Mouse (Mus musculus) midbrain, embryonic 14.5 days (tissue): ENCODE data around the gene P2rx4. TPM values are rescaled to one million over a fixed set of nuclear protein-coding genes. Genes with fewer than 3 reads are reported as not detected.

Source experiments
- ATAC-seq: fragments of 200-750 bp; cut with Nextera tagmentation; 2 replicates; pipeline ENCODE4 v1.8.0; 2017; ENCODE audit warnings: moderate number of reproducible peaks, moderate library complexity; ENCODE audit not compliant: low FRiP score, low TSS enrichment
- DNase-seq: peaks from one replicate; pipeline ENCODE4 v3.0.0-alpha.2; 2015
- H3K27ac ChIP-seq: fragments of 300-500 bp; sonication (generic); replicated peaks from 2 replicates; pipeline ENCODE4 v1.5.1; 2014; ENCODE audit warnings: mild to moderate bottlenecking, low read depth, low read length, moderate library complexity
- H3K27me3 ChIP-seq: fragments of 300-500 bp; sonication (generic); 2 replicates; pipeline ENCODE4 v1.6.1; 2014; ENCODE audit warnings: low read length, control low read depth, mixed read lengths; ENCODE audit not compliant: control insufficient read depth, insufficient read depth
- H3K36me3 ChIP-seq: fragments of 300-500 bp; sonication (generic); 2 replicates; pipeline ENCODE4 v1.6.1; 2014; ENCODE audit warnings: low read length, control low read depth; ENCODE audit not compliant: control insufficient read depth, insufficient read depth
- H3K4me1 ChIP-seq: fragments of 300-500 bp; sonication (generic); 2 replicates; pipeline ENCODE4 v1.6.1; 2014; ENCODE audit warnings: mild to moderate bottlenecking, antibody characterized with exemption, low read length, control low read depth; ENCODE audit not compliant: control insufficient read depth, insufficient read depth
- H3K4me2 ChIP-seq: fragments of 300-500 bp; sonication (generic); 2 replicates; pipeline ENCODE4 v1.6.1; 2014; ENCODE audit warnings: mild to moderate bottlenecking, low read length, moderate library complexity
- H3K4me3 ChIP-seq: fragments of 300-500 bp; sonication (generic); replicated peaks from 2 replicates; pipeline ENCODE4 v1.5.1; 2014; ENCODE audit warnings: low read depth, low read length
- H3K9ac ChIP-seq: fragments of 300-500 bp; sonication (generic); replicated peaks from 2 replicates; pipeline ENCODE4 v1.6.1; 2014; ENCODE audit warnings: mild to moderate bottlenecking, low read length, moderate library complexity
- H3K9me3 ChIP-seq: fragments of 300-500 bp; sonication (generic); 2 replicates; pipeline ENCODE4 v1.6.1; 2016; ENCODE audit warnings: low read length, control low read depth, mixed read lengths; ENCODE audit not compliant: control insufficient read depth
- WGBS: fragments of 180-500 bp; shearing (Covaris S2); extraction: QIAGEN DNeasy Blood & Tissue Kit; methylation state at CpG from one replicate; pipeline ENCODE4 v1.1.7; 2014; 5-methylcytosine and 5-hydroxymethylcytosine counted together
- polyA plus RNA-seq: library from polyadenylated mRNA; unstranded; fragments of >200 nt; fragmentation: Nextera tagmentation; extraction: Ambion mirVana; gene quantifications from 2 replicates; pipeline ENCODE4 v1.2.1, GENCODE M21; 2014

Gene P2rx4
- polyA plus RNA-seq, 1 experiment from 2014 or later: 13.6 TPM

- no peak for ATAC-seq
- WGBS: 83% methylated on average over 8 of the region's 8 CpGs
- no peak overlapping the region for H3K27ac ChIP-seq
- H3K36me3 ChIP-seq: no peaks in the 10 kb centered on the region
- no peaks in the 10 kb centered on the region for H3K27me3 ChIP-seq
- H3K4me3 ChIP-seq: no peak overlapping the region
- no peak overlapping the region for H3K4me2 ChIP-seq
- H3K9ac ChIP-seq: no peak overlapping the region
- H3K9me3 ChIP-seq: no peaks in the 10 kb centered on the region
- H3K4me1 ChIP-seq: no peaks in the 10 kb centered on the region
- DNase-seq: no peak
Observed at GRCm38 (mm10) chr5:122679881-122680280, 27.5 kb upstream of the P2rx4 start.

GRCm38 (mm10) chr5:122681276-122681675, 26.1 kb upstream of the P2rx4 start:
- WGBS: 82% methylated on average over 12 of the region's 12 CpGs

DNA sequence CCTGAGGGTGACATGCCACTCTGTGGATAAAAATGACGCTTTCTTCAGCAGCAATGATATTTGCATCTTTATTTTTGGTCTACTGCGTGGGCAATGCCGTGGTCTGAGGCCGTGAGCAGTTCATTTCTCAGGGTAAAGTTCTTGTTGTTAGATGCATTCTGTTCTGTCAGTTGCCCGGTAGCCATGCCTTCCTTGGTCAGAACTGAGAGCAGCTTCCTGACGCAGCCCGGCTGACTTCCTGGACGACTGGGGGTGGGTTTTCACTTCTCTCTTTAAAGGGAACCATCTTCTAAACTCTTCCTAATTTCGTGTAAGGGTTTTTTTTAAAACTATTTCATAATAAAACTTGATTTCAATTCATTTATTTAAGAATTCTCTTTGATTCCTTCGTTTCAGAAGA, 23.4 kb upstream of the P2rx4 start:
- H3K36me3 ChIP-seq: no peaks in the 10 kb centered on the region
- ATAC-seq (no peak), DNase-seq (no peak)
- H3K9me3 ChIP-seq: no peaks in the 10 kb centered on the region
- no peak overlapping the region for H3K27ac ChIP-seq
- no peak overlapping the region for H3K4me2 ChIP-seq
- H3K9ac ChIP-seq: no peak overlapping the region
- 85% methylated on average over 10 of the region's 10 CpGs for WGBS
- H3K4me3 ChIP-seq: no peak overlapping the region
- H3K27me3 ChIP-seq: no peaks in the 10 kb centered on the region
- no peaks in the 10 kb centered on the region for H3K4me1 ChIP-seq

More at GRCm38 (mm10) chr5:122681276-122681675, 26.1 kb upstream of the P2rx4 start:
- Histone ChIP-seq H3K4me1 (no peaks in the 10 kb centered on the region), H3K27ac (no peak overlapping the region), H3K27me3 (no peaks in the 10 kb centered on the region), H3K9me3 (no peaks in the 10 kb centered on the region), H3K9ac (no peak overlapping the region), H3K36me3 (no peaks in the 10 kb centered on the region), H3K4me3 (no peak overlapping the region), H3K4me2 (no peak overlapping the region)
- ATAC-seq (no peak), DNase-seq (no peak)

DNA sequence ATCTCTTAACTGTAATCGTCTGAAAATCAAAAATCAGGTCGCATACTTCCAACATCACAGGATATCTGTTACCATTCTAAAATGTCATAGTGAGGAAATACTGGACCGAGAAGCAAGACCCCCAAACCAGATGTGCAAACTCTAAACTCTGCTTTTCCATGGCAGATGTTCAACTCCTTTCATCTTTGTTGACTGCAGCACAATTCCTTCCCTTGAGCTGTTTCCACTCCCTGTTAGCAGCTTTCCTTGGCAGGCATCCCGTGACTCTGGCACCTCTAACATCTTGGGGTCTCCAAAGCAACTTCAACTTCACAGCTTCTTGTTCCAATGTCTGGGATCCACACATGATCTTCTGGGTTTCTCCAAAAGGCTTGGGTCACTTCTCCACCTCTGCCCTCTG, 20.0 kb upstream of the P2rx4 start:
- no peak overlapping the region for H3K9ac ChIP-seq
- H3K4me2 ChIP-seq: no peak overlapping the region
- 94% methylated on average over 4 of the region's 4 CpGs for WGBS
- no peak for ATAC-seq
- no peak overlapping the region for H3K4me3 ChIP-seq
- no peak overlapping the region for H3K27ac ChIP-seq
- no peaks in the 10 kb centered on the region for H3K9me3 ChIP-seq
- no peaks in the 10 kb centered on the region for H3K4me1 ChIP-seq
- no peaks in the 10 kb centered on the region for H3K27me3 ChIP-seq
- DNase-seq: no peak
- no peaks in the 10 kb centered on the region for H3K36me3 ChIP-seq

- H3K4me2 ChIP-seq: no peak overlapping the region
- no peak overlapping the region for H3K27ac ChIP-seq
- H3K4me3 ChIP-seq: no peak overlapping the region
- H3K4me1 ChIP-seq: peaks cover 3% of the 10 kb centered on the region; the same call in 1 of the 2 replicates
- ATAC-seq (no peak), DNase-seq (no peak)
- no peaks in the 10 kb centered on the region for H3K27me3 ChIP-seq
- H3K9ac ChIP-seq: no peak overlapping the region
- H3K9me3 ChIP-seq: no peaks in the 10 kb centered on the region
- WGBS: 93% methylated on average over 7 of the region's 7 CpGs
- no peaks in the 10 kb centered on the region for H3K36me3 ChIP-seq
Observed at GRCm38 (mm10) chr5:122689153-122689552, 18.2 kb upstream of the P2rx4 start.

DNA sequence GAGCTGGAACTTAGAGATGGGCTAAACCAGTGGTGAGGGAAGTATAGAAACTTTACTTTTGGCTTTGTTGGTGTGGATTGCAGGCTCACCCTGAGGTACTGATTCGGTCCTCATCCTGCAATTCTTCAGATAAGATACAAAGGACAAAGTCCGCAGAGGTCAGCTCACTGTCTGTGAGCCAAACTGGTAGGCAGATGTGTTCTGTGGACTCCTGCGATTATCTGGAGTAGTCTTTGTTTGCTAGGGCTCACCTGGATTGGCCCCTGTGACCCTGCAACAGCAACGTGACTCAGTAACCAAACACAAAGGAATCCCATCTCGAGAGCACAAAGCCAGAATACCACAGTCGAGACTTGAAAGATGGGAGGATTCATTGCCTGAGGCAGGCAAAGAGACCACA, 16.9 kb upstream of the P2rx4 start:
- WGBS: 51% methylated on average over 6 of the region's 6 CpGs
- H3K9ac ChIP-seq: no peak overlapping the region

DNA sequence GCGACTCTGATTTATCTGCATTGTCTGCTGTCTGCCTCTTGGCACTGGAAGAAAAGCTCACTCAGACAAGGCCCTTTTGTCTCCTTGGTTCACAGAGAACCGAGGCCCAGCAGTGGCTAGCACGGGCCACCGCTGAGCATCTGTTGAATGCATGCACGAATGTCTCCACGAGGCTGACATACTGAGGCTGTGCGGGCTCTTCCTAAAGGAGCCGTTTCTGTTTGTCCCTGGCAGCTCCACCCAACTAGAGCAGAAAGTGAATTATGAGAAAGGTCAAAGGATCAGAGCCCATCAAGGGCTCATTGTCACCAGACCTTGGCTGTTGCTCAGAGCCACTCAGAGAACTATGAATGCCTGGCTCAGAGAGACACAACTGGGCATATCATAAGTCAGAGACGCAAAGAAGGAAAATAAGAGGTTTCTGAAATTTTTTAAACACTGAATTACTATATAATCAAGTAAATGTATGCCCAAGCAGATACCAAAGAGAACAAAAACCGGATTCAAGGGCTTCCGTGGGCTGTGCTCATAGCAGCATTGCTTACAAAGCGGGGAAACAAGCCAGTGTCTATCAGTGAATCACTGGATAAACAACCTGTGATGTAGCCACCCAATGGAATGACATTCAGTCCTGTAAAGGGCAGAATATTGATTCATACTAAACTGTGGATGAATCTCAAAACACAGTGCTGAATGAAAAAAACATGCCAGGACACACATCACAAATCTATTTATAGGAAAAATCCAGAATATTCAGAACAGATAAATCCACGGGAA, 13.7 kb upstream of the P2rx4 start:
- Histone ChIP-seq H3K27me3 (no peaks in the 10 kb centered on the region), H3K4me2 (no peak overlapping the region), H3K4me1 (peaks cover 3% of the 10 kb centered on the region; the same call in 1 of the 2 replicates), H3K27ac (peak overlapping the region; percentile 65), H3K4me3 (no peak overlapping the region), H3K36me3 (no peaks in the 10 kb centered on the region), H3K9me3 (no peaks in the 10 kb centered on the region), H3K9ac (no peak overlapping the region)
- 21% methylated on average over 13 of the region's 13 CpGs for WGBS
- ATAC-seq (peak; percentile 6; the same call in 1 of the 2 replicates), DNase-seq (peak; percentile 67)

More for the DNA sequence above, 16.9 kb upstream of the P2rx4 start:
- H3K4me3 ChIP-seq: no peak overlapping the region
- H3K36me3 ChIP-seq: no peaks in the 10 kb centered on the region
- H3K27ac ChIP-seq: no peak overlapping the region
- no peaks in the 10 kb centered on the region for H3K27me3 ChIP-seq
- H3K4me1 ChIP-seq: peaks cover 3% of the 10 kb centered on the region; the same call in 1 of the 2 replicates
- no peak for ATAC-seq
- no peak overlapping the region for H3K4me2 ChIP-seq
- no peaks in the 10 kb centered on the region for H3K9me3 ChIP-seq
- DNase-seq: no peak

DNA sequence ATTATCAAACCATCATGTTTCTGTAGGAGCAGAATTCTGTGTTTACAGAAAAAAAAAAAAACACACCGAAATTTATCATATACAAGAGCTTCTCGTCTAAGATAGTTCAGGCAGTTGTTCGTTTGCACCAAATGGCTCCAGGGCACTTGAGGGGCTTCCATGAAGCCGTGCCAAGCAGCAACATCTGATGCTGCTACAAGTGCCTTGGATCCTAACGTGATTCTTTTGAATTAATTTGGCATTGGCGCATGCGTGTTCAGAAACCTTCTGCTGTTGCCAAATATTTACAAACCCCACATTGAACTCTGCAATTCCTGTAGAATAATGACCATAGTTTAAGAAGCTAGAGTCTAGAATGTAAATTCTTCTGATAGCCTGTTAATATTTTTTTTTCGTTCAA, 11.8 kb upstream of the P2rx4 start:
- H3K9ac ChIP-seq: no peak overlapping the region
- H3K4me1 ChIP-seq: peaks cover 3% of the 10 kb centered on the region; the same call in 1 of the 2 replicates
- no peaks in the 10 kb centered on the region for H3K9me3 ChIP-seq
- WGBS: 75% methylated on average over 8 of the region's 8 CpGs
- no peaks in the 10 kb centered on the region for H3K36me3 ChIP-seq
- H3K27ac ChIP-seq: no peak overlapping the region
- DNase-seq: peak; percentile 70
- no peaks in the 10 kb centered on the region for H3K27me3 ChIP-seq
- no peak overlapping the region for H3K4me2 ChIP-seq
- ATAC-seq: no peak
- H3K4me3 ChIP-seq: no peak overlapping the region
